Mouse (Mus musculus) kidney, postnatal 14 days (tissue): ENCODE measurements around the gene Med14.

Source experiments
- DNase-seq: peaks from one replicate; pipeline ENCODE4 v3.0.0; 2022; ENCODE audit warnings: mixed read lengths

Med14 gene

DNA sequence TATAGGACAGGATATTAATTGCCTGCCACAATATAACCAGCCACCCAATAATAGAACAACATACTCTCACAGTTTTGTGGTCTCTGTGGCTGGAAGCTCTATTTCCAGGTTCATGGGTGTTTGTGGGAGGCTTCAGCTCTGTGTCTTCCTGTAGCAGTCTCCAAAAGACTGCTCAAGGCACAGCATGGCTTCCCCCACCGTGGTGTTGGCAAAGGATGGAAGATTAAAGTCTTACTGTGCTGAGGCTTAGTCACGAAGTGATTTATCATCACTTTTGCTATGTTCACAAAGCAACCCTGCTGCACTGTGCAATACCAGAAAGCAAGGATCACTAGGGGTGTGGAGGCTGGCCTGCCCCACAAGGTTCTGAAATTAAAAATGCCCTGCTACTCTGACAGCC lies 108.0 kb downstream of the Med14 start:
- DNase-seq = no peak

DNA sequence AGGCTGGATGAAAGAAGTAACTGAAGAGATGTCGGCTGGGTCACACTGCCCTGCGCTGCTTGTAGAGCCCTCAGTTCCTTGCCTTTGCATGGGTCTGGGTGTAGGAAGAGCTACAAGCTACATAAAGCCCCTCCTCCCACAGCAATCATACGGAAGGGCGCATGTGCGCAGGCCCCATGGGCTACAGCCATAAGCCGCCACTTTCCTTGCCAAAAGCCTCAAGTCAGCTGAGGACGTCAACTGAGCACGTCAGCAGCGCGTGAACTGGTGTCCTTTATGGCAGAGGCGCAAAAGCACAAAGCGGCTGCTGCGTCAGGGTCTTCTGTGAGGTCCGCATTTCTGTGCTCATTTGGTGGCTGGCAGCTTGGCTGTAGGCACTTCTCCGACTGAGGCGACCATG lies 110.0 kb downstream of the Med14 start:
- DNase-seq = no peak

DNA sequence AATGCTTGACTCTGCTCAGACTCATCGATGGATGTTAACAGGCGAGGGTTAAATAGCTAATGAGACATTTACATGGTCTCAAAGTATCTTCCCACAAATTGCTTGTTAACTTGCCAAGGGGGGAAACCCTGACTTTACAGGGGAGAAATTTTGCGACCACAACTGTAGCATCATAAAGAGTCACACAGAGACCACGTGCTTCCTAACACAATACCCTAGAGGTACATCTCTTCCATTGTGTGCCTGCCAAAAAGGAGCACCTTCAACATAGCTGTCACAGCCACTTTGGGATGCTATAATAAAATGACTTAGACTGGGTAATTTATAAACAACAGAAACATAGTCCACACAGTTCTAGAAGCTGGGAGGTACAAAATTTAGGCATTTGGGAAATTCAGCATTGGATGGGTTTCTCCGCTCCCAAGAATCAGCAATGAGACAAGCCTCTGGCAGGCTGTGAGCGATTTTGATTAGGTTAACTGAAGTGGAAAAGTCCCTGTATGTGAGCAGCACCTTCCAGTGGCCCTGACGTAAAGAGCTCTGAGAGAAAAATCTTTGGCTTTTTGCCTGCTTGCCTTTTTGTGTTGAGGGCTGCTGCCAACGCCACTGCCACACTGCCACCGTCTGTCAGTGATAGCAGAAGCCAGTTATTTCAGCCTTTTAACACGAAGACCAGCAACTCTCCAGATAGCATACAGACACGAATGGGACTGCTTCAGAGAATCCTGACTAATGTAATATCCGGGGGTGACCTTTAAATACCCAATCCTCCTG lies 116.2 kb downstream of the Med14 start:
- DNase-seq = peak; percentile 12

DNA sequence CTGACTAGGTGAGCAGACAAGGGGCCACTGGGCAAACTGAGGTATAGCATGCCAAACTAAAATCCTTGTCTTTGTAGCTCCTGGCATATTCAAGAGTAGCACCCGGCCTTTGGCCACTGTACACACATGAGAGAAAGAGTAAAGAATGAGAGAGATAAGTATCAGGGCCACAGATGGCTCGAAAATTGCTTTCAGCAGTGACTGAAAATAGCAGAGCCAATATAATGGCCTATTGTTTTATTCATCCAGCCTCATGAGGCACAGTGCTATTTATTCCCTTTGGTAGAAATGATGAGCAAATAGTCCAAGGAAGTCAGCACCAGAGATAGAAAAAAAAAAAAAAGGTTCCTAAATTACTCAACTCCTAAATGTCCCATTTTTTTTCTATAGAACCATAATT lies 116.9 kb downstream of the Med14 start:
- DNase-seq = no peak
